Mouse (Mus musculus): ENCODE measurements around the gene Gm10912.

DNA sequence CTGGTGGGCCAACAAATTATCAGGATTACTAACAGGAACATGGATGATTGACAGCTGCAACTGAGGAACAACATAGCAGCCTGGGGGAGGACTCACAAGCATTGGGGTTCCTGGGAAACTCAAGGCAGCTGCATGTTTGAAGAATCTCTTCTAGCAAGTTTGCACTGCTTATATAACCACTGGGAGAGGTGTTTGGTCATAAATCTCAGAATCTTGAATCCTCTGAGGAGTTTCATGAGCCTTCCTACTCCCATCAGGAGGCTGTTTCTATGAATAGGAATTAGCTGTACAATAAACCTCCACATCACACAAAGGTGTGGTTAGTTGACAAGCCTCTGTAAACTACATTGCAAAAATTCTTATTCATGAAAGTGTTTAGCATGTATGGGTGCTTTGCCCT is 3.0 kb upstream of the Gm10912 start:
- no peak for TF ChIP-seq CTCF (IDR thresholded peaks at IDR 0.05; ENCODE audit: extremely low read depth, insufficient read length, insufficient replicate concordance, low read depth, low read length)
- TF ChIP-seq POLR2A (IDR thresholded peaks at IDR 0.05; ENCODE audit: low read depth, low read length): no peak

Data from small intestine, adult 2 months (tissue).